Mouse (Mus musculus): ENCODE results near the gene Xylt1. TPM values are rescaled to one million over a fixed set of nuclear protein-coding genes. Genes with fewer than 3 reads are reported as not detected.
A peak's percentile ranks its signal among the peaks of the same experiment; 100 is the strongest.

Gene Xylt1
- total and polyA plus RNA-seq, 3 experiments, result 9.0 to 13.3 TPM; not detected in 1

DNA sequence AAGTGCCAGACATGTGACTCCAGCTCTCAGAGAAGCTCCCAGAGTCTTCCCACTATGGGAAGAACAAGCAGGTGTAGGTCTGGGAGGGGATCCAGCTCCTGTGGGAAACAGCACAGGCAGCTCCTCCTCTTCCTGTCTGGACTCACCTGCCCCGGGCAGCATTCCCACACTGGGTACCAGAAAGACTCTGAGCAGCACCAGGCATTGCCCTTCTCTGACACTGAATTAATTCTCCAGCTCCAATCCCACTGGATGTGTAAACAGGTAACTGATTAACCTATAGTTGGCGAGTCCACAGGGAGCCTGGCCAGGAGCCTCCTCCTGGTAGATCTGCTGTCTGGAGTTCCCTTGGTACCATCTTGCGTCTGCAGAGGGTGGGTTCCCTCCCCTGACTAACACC lies 248.0 kb downstream of the Xylt1 start:
- no peak overlapping the region for H3K9ac ChIP-seq (ENCODE audit: control insufficient read depth, low read depth, low read length, poor library complexity, severe bottlenecking)
- peaks cover 0 to 1% of the 10 kb centered on the region in 2 experiments; a peak in 1 of 4 replicates for H3K36me3 ChIP-seq (ENCODE audit: control insufficient read depth in 1 of 2, insufficient read depth in 2 of 2, low read length in 2 of 2)
- H3K4me3 ChIP-seq (ENCODE audit: control insufficient read depth in 1 of 2, insufficient read depth in 1 of 2, low read depth in 2 of 2, low read length in 2 of 2), result no peak overlapping the region
- DNase-seq (ENCODE audit: low read depth, low spot score), result no peak
- no peaks in the 10 kb centered on the region for H3K79me2 ChIP-seq (ENCODE audit: control insufficient read depth, insufficient read depth, low read length, poor library complexity)
- no peaks in the 10 kb centered on the region for H3K4me1 ChIP-seq (ENCODE audit: control insufficient read depth in 1 of 2, insufficient read depth in 2 of 2, low read length in 2 of 2)
- no peaks in the 10 kb centered on the region for H3K27me3 ChIP-seq (ENCODE audit: control insufficient read depth in 1 of 2, insufficient read depth in 2 of 2, low read length in 2 of 2)
- H3K9me3 ChIP-seq (replicated peaks; ENCODE audit: insufficient read depth, low read length), result no peaks in the 10 kb centered on the region
- TF ChIP-seq USF2 (IDR thresholded peaks at IDR 0.05; ENCODE audit: borderline replicate concordance in 1 of 2, insufficient read depth in 1 of 2, low read depth in 1 of 2, low read length in 2 of 2) (no peak), CHD1 (IDR thresholded peaks at IDR 0.05; ENCODE audit: low read depth, low read length) (no peak), ZC3H11A (IDR thresholded peaks at IDR 0.05; ENCODE audit: low read depth, low read length) (no peak), KAT2A (conservative IDR thresholded peaks at IDR 0.05; ENCODE audit: low read depth, low read length) (no peak), CHD2 (IDR thresholded peaks at IDR 0.05; ENCODE audit: low read length) (no peak), NELFE (IDR thresholded peaks at IDR 0.05; ENCODE audit: low read depth, low read length) (no peak), HCFC1 (IDR thresholded peaks at IDR 0.05; ENCODE audit: low read depth, low read length) (no peak), BHLHE40 (IDR thresholded peaks at IDR 0.05; ENCODE audit: borderline replicate concordance, low read depth, low read length) (no peak), ZKSCAN1 (IDR thresholded peaks at IDR 0.05; ENCODE audit: low read depth, low read length) (no peak), TAL1 (IDR thresholded peaks at IDR 0.05; ENCODE audit: low read length) (no peak), RCOR1 (IDR thresholded peaks at IDR 0.05; ENCODE audit: low read depth, low read length) (no peak)
- no peak overlapping the region for H3K27ac ChIP-seq (ENCODE audit: control insufficient read depth, low read depth, low read length)

DNA sequence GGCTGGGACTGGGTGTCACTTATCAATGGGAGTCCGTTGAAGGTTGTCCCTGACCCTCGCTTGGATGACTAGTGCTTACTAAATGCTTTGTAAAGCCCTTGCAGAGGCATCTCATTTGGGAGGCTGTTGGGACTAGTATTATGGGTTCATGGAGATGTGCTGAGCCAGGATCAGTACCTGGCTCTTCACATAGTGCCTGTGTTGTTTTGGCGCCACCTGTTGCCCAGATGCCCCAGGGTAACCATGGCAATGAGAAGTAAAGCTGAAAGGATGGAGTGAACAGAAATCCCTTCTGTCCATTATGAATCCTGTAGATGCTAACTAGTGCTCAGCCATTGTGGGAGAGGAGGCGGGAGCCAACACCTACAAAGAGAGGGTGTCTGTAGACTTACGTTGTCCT lies 249.9 kb downstream of the Xylt1 start:
- peak; percentile 30 for DNase-seq (ENCODE audit: low read depth, low spot score)
- Histone ChIP-seq H3K4me1 (ENCODE audit: control insufficient read depth in 1 of 2, insufficient read depth in 2 of 2, low read length in 2 of 2) (no peaks in the 10 kb centered on the region), H3K9me3 (replicated peaks; ENCODE audit: insufficient read depth, low read length) (no peaks in the 10 kb centered on the region), H3K9ac (ENCODE audit: control insufficient read depth, low read depth, low read length, poor library complexity, severe bottlenecking) (no peak overlapping the region), H3K27me3 (ENCODE audit: control insufficient read depth in 1 of 2, insufficient read depth in 2 of 2, low read length in 2 of 2) (no peaks in the 10 kb centered on the region), H3K36me3 (ENCODE audit: control insufficient read depth in 1 of 2, insufficient read depth in 2 of 2, low read length in 2 of 2) (peaks cover 0 to 1% of the 10 kb centered on the region in 2 experiments; a peak in 1 of 4 replicates), H3K4me3 (ENCODE audit: control insufficient read depth in 1 of 2, insufficient read depth in 1 of 2, low read depth in 2 of 2, low read length in 2 of 2) (no peak overlapping the region), H3K27ac (ENCODE audit: control insufficient read depth, low read depth, low read length) (no peak overlapping the region), H3K79me2 (ENCODE audit: control insufficient read depth, insufficient read depth, low read length, poor library complexity) (no peaks in the 10 kb centered on the region)
- no peak for TF ChIP-seq POLR2A (IDR thresholded peaks at IDR 0.05; ENCODE audit: control insufficient read depth in 1 of 2, insufficient read depth in 1 of 2, low read depth in 1 of 2, low read length in 2 of 2, poor library complexity in 1 of 2)
- TF ChIP-seq SIN3A (IDR thresholded peaks at IDR 0.05; ENCODE audit: low read length), result no peak
- no peak for TF ChIP-seq EP300 (IDR thresholded peaks at IDR 0.05; ENCODE audit: low read depth in 1 of 2, low read length in 2 of 2)
- TF ChIP-seq CHD1 (IDR thresholded peaks at IDR 0.05; ENCODE audit: low read depth, low read length), result no peak
- TF ChIP-seq ZC3H11A (IDR thresholded peaks at IDR 0.05; ENCODE audit: low read depth, low read length), result peak; percentile 31; the same call in 1 of the 2 replicates
- TF ChIP-seq NRF1 (IDR thresholded peaks at IDR 0.05; ENCODE audit: insufficient read depth, low read depth, low read length, poor library complexity, severe bottlenecking), result no peak
- no peak for TF ChIP-seq E2F4 (IDR thresholded peaks at IDR 0.05; ENCODE audit: borderline replicate concordance, low read depth, low read length)
- TF ChIP-seq CHD2 (IDR thresholded peaks at IDR 0.05; ENCODE audit: low read length), result no peak
- TF ChIP-seq USF1 (IDR thresholded peaks at IDR 0.05; ENCODE audit: low read depth, low read length), result no peak
- TF ChIP-seq MYC (IDR thresholded peaks at IDR 0.05; ENCODE audit: low read depth, low read length), result no peak
- no peak for TF ChIP-seq HCFC1 (IDR thresholded peaks at IDR 0.05; ENCODE audit: low read depth, low read length)
- TF ChIP-seq ELF1 (IDR thresholded peaks at IDR 0.05; ENCODE audit: low read depth, low read length), result no peak
- no peak for TF ChIP-seq ETS1 (IDR thresholded peaks at IDR 0.05; ENCODE audit: low read depth, low read length)
- no peak for TF ChIP-seq MAFK (IDR thresholded peaks at IDR 0.05; ENCODE audit: borderline replicate concordance, low read depth, low read length)
- TF ChIP-seq NELFE (IDR thresholded peaks at IDR 0.05; ENCODE audit: low read depth, low read length), result no peak
- TF ChIP-seq POLR2AphosphoS5 (IDR thresholded peaks at IDR 0.05; ENCODE audit: borderline replicate concordance, low read depth, low read length), result no peak
- TF ChIP-seq TBP (IDR thresholded peaks at IDR 0.05; ENCODE audit: low read depth, low read length), result no peak
- TF ChIP-seq POLR2AphosphoS2 (IDR thresholded peaks at IDR 0.05; ENCODE audit: low read length), result no peak
- TF ChIP-seq MYB (IDR thresholded peaks at IDR 0.05; ENCODE audit: low read depth, low read length), result no peak
- no peak for TF ChIP-seq GABPA (IDR thresholded peaks at IDR 0.05; ENCODE audit: low read depth, low read length)
- TF ChIP-seq MXI1 (IDR thresholded peaks at IDR 0.05; ENCODE audit: low read depth, low read length), result no peak
- peak; percentile 44 to 70 (median 66) for TF ChIP-seq CTCF (IDR thresholded peaks at IDR 0.05 in 2 of 3, conservative IDR thresholded peaks at IDR 0.05 in 1 of 3; ENCODE audit: control insufficient read depth in 1 of 3, insufficient read depth in 1 of 3, low read depth in 2 of 3, low read length in 3 of 3, poor library complexity in 1 of 3, severe bottlenecking in 1 of 3)
- TF ChIP-seq RAD21 (IDR thresholded peaks at IDR 0.05; ENCODE audit: low read depth, low read length), result peak; percentile 58
- peak; percentile 53 for TF ChIP-seq SMC3 (IDR thresholded peaks at IDR 0.05; ENCODE audit: low read depth, low read length)
- no peak for TF ChIP-seq RCOR1 (IDR thresholded peaks at IDR 0.05; ENCODE audit: low read depth, low read length)
- no peak for TF ChIP-seq MEF2A (IDR thresholded peaks at IDR 0.05; ENCODE audit: extremely low read depth, insufficient replicate concordance, low read depth, low read length, poor library complexity, severe bottlenecking)

Data from MEL (cell line).